14 mouse cellular contexts compared by ENCODE assay signal in genomic region chr5:35608559-35608958, GRCm38 (mm10). TPM values are rescaled to one million over a fixed set of nuclear protein-coding genes. Genes with fewer than 3 reads are reported as not detected.
DNase-seq lines count a peak whose midpoint lies in the region; ATAC-seq and TF ChIP-seq lines count a peak whose summit lies in the region.
"Had no signal": no experiment of that assay in that cellular context is flagged by ENCODE, and none has a peak within 500 bp of the region (broad histone marks: within the 10 kb centered on the region; RNA-seq: fewer than 3 reads in every experiment).

No protein-coding gene starts in this region.

- WGBS in midbrain, embryonic 10.5 days, result 80% methylated on average over 5 of the region's 5 CpGs
- WGBS in midbrain, embryonic 16.5 days, result 86% methylated on average over 5 of the region's 5 CpGs
- 63% methylated on average over 5 of the region's 5 CpGs for WGBS in embryonic facial prominence, embryonic 12.5 days
- WGBS in limb, embryonic 13.5 days, result 75% methylated on average over 5 of the region's 5 CpGs

- H3K36me3 ChIP-seq in midbrain, embryonic 10.5 days, result 0 out of 2 replicates have a peak, but pooled peaks cover 3% of the 10 kb centered on the region
- H3K36me3 ChIP-seq in midbrain, embryonic 16.5 days (ENCODE audit: control insufficient read depth, insufficient read depth, low read length), result peaks cover 12% of the 10 kb centered on the region
- no peaks in the 10 kb centered on the region for H3K36me3 ChIP-seq in embryonic facial prominence, embryonic 12.5 days
- H3K36me3 ChIP-seq in limb, embryonic 13.5 days, result peaks cover 15% of the 10 kb centered on the region
- H3K36me3 ChIP-seq: liver, embryonic 15.5 days had no signal

- H3K27ac ChIP-seq in gastrocnemius, adult 2 months, result peak overlapping the region; percentile 74
- H3K27ac ChIP-seq in midbrain, embryonic 10.5 days (replicated peaks), result peak overlapping the region; percentile 76
- H3K27ac ChIP-seq in midbrain, embryonic 16.5 days (ENCODE audit: low read length), result no peak overlapping the region
- peak overlapping the region; percentile 82 for H3K27ac ChIP-seq in embryonic facial prominence, embryonic 12.5 days
- H3K27ac ChIP-seq in limb, embryonic 13.5 days, result peak overlapping the region; percentile 79
- H3K27ac ChIP-seq: kidney, postnatal 0 days; liver, embryonic 15.5 days had no signal

- intact Hi-C loops in gastrocnemius, adult 2 months (cut with DNase I), result no loop called here

- no peaks in the 10 kb centered on the region for H3K27me3 ChIP-seq in midbrain, embryonic 10.5 days (ENCODE audit: low read depth, poor library complexity, severe bottlenecking)
- no peaks in the 10 kb centered on the region for H3K27me3 ChIP-seq in midbrain, embryonic 16.5 days (ENCODE audit: control insufficient read depth, insufficient read depth, low read depth, low read length)
- no peaks in the 10 kb centered on the region for H3K27me3 ChIP-seq in embryonic facial prominence, embryonic 12.5 days
- H3K27me3 ChIP-seq in limb, embryonic 13.5 days, result no peaks in the 10 kb centered on the region
- H3K27me3 ChIP-seq: liver, embryonic 15.5 days had no signal

- no peak overlapping the region for H3K4me2 ChIP-seq in midbrain, embryonic 16.5 days (ENCODE audit: low read length)
- H3K4me2 ChIP-seq in embryonic facial prominence, embryonic 12.5 days (replicated peaks), result 0 out of 2 replicates have a peak overlapping the region, but pooled peaks have one; percentile 29
- H3K4me2 ChIP-seq in limb, embryonic 13.5 days (replicated peaks), result no peak overlapping the region
- H3K4me2 ChIP-seq: liver, embryonic 15.5 days had no signal

- no peak overlapping the region for H3K4me3 ChIP-seq in gastrocnemius, adult 2 months
- no peak overlapping the region for H3K4me3 ChIP-seq in midbrain, embryonic 10.5 days
- H3K4me3 ChIP-seq in midbrain, embryonic 16.5 days (ENCODE audit: low read depth, low read length), result no peak overlapping the region
- no peak overlapping the region for H3K4me3 ChIP-seq in embryonic facial prominence, embryonic 12.5 days
- no peak overlapping the region for H3K4me3 ChIP-seq in limb, embryonic 13.5 days
- H3K4me3 ChIP-seq: liver, embryonic 15.5 days had no signal

- H3K9me3 ChIP-seq in midbrain, embryonic 10.5 days (replicated peaks), result no peaks in the 10 kb centered on the region
- H3K9me3 ChIP-seq in midbrain, embryonic 16.5 days (replicated peaks; ENCODE audit: control insufficient read depth, low read length, poor library complexity, severe bottlenecking), result no peaks in the 10 kb centered on the region
- no peaks in the 10 kb centered on the region for H3K9me3 ChIP-seq in embryonic facial prominence, embryonic 12.5 days
- H3K9me3 ChIP-seq in limb, embryonic 13.5 days, result no peaks in the 10 kb centered on the region
- H3K9me3 ChIP-seq: liver, embryonic 15.5 days had no signal

- peaks cover 26% of the 10 kb centered on the region for H3K4me1 ChIP-seq in midbrain, embryonic 10.5 days
- peaks cover 10% of the 10 kb centered on the region for H3K4me1 ChIP-seq in midbrain, embryonic 16.5 days (ENCODE audit: control insufficient read depth, insufficient read depth, low read length)
- peaks cover 22% of the 10 kb centered on the region for H3K4me1 ChIP-seq in embryonic facial prominence, embryonic 12.5 days
- H3K4me1 ChIP-seq in limb, embryonic 13.5 days, result peaks cover 52% of the 10 kb centered on the region
- H3K4me1 ChIP-seq: liver, embryonic 15.5 days had no signal

- ATAC-seq in midbrain, embryonic 16.5 days, result no peak
- ATAC-seq in embryonic facial prominence, embryonic 12.5 days (ENCODE audit: insufficient number of reproducible peaks, insufficient read depth, low FRiP score, low TSS enrichment), result no peak
- no peak for ATAC-seq in limb, embryonic 13.5 days (ENCODE audit: low FRiP score, low read depth)
- ATAC-seq: activated CD4-positive, CD25-positive, alpha-beta regulatory T cell, adult 4 months; inflammation-experienced regulatory T-cells, adult 6 months had no signal

- no peak for TF ChIP-seq CTCF in gastrocnemius, adult 2 months (IDR thresholded peaks at IDR 0.05)

- DNase-seq in gastrocnemius, adult 2 months, result no peak
- no peak for DNase-seq in gastrocnemius, adult 8-10 months (ENCODE audit: low spot score in 2 of 2)
- no peak for DNase-seq in midbrain, embryonic 10.5 days (ENCODE audit: low spot score)
- no peak for DNase-seq in lung, postnatal 36 days
- no peak for DNase-seq in T-cell, adult 2 months (ENCODE audit: low spot score)
- DNase-seq: cerebellum, adult 9-11 months; thymus, postnatal 14 days had no signal

- H3K9ac ChIP-seq in midbrain, embryonic 16.5 days (ENCODE audit: low read depth, low read length), result no peak overlapping the region
- H3K9ac ChIP-seq in embryonic facial prominence, embryonic 12.5 days, result no peak overlapping the region
- peak overlapping the region; percentile 26; the same call in 1 of the 2 replicates for H3K9ac ChIP-seq in limb, embryonic 13.5 days
- H3K9ac ChIP-seq: liver, embryonic 15.5 days had no signal

RNA-seq across cellular contexts. Expression of gene Acox3, which starts 25.7 kb away (rescaled TPM):
- 10 to 100 TPM; 15.4 to 18.0 TPM for total RNA-seq in gastrocnemius, adult 2 months (2021)
- 10 to 100 TPM; 14.6 to 20.0 (median 17.2) TPM for total RNA-seq in gastrocnemius, adult 8-10 months (2022)
- polyA plus RNA-seq in midbrain, embryonic 10.5 days (2016; fragmentation: Nextera tagmentation; extraction: Ambion mirVana), result 10.2 and 16.1 TPM in 2 replicates
- polyA plus RNA-seq in midbrain, embryonic 16.5 days (2015; fragmentation: Nextera tagmentation; extraction: Ambion mirVana), result 14.2 and 14.9 TPM in 2 replicates
- 12.5 and 13.4 TPM in 2 replicates for polyA plus RNA-seq in embryonic facial prominence, embryonic 12.5 days (2016; fragmentation: Nextera tagmentation; extraction: Ambion mirVana)
- 11.3 and 12.2 TPM in 2 replicates for polyA plus RNA-seq in limb, embryonic 13.5 days (2015; fragmentation: Nextera tagmentation; extraction: Ambion mirVana)

RNA-seq across cellular contexts. Expression of gene Trmt44, which starts 33.7 kb away (rescaled TPM):
- total RNA-seq in gastrocnemius, adult 2 months (2021), result 1 to 10 TPM; 1.5 to 1.6 TPM
- total RNA-seq in gastrocnemius, adult 8-10 months (2022), result 1 to 10 TPM; 1.2 to 1.9 (median 1.4) TPM
- polyA plus RNA-seq in midbrain, embryonic 10.5 days (2016; fragmentation: Nextera tagmentation; extraction: Ambion mirVana), result 8.7 and 9.1 TPM in 2 replicates
- polyA plus RNA-seq in midbrain, embryonic 16.5 days (2015; fragmentation: Nextera tagmentation; extraction: Ambion mirVana), result 6.8 and 7.0 TPM in 2 replicates
- 10.6 and 10.8 TPM in 2 replicates for polyA plus RNA-seq in embryonic facial prominence, embryonic 12.5 days (2016; fragmentation: Nextera tagmentation; extraction: Ambion mirVana)
- polyA plus RNA-seq in limb, embryonic 13.5 days (2015; fragmentation: Nextera tagmentation; extraction: Ambion mirVana), result 7.7 and 9.0 TPM in 2 replicates
